Mouse (Mus musculus): ENCODE measurements around the gene Stxbp4.

The Stxbp4 gene

GRCm38 (mm10) chr11:90650231-90650885 is 12.5 kb upstream of the Stxbp4 start:
- no peak for DNase-seq (ENCODE audit: low spot score in 2 of 2)

- DNase-seq (ENCODE audit: low spot score in 2 of 2): peak; percentile 47 to 48
These were observed 11.9 kb upstream of the Stxbp4 start for GRCm38 (mm10) chr11:90649777-90650176.

- peak; percentile 54 to 56 for DNase-seq (ENCODE audit: low spot score in 2 of 2)
These were observed 487 bp upstream of the Stxbp4 start for GRCm38 (mm10) chr11:90638312-90638830.

GRCm38 (mm10) chr11:90634661-90635060 is 3.2 kb downstream of the Stxbp4 start:
- no peak for DNase-seq (ENCODE audit: low spot score in 2 of 2)

- DNase-seq (ENCODE audit: low spot score in 2 of 2): no peak
These were observed 5.4 kb downstream of the Stxbp4 start for GRCm38 (mm10) chr11:90632480-90632879.

- no peak for DNase-seq (ENCODE audit: low spot score in 2 of 2)
These were observed 10.1 kb downstream of the Stxbp4 start for GRCm38 (mm10) chr11:90627751-90628150.

- DNase-seq (ENCODE audit: low spot score in 2 of 2): no peak
These were observed 12.7 kb downstream of the Stxbp4 start for GRCm38 (mm10) chr11:90625174-90625573.

GRCm38 (mm10) chr11:90623477-90623876 is 14.4 kb downstream of the Stxbp4 start:
- DNase-seq (ENCODE audit: low spot score in 2 of 2): peak in 1 of 2 experiments; percentile 66

- no peak for DNase-seq (ENCODE audit: low spot score in 2 of 2)
These were observed 15.4 kb downstream of the Stxbp4 start for GRCm38 (mm10) chr11:90622500-90622899.

GRCm38 (mm10) chr11:90622044-90622443 is 15.8 kb downstream of the Stxbp4 start:
- no peak for DNase-seq (ENCODE audit: low spot score in 2 of 2)

- DNase-seq (ENCODE audit: low spot score in 2 of 2): no peak
These were observed 21.5 kb downstream of the Stxbp4 start for GRCm38 (mm10) chr11:90616431-90616830.

GRCm38 (mm10) chr11:90614743-90615142 is 23.1 kb downstream of the Stxbp4 start:
- no peak for DNase-seq (ENCODE audit: low spot score in 2 of 2)

GRCm38 (mm10) chr11:90612118-90612517 is 25.8 kb downstream of the Stxbp4 start:
- DNase-seq (ENCODE audit: low spot score in 2 of 2): no peak

- DNase-seq (ENCODE audit: low spot score in 2 of 2): no peak
These were observed 34.8 kb downstream of the Stxbp4 start for GRCm38 (mm10) chr11:90603066-90603465.

- DNase-seq (ENCODE audit: low spot score in 2 of 2): no peak
These were observed 42.1 kb downstream of the Stxbp4 start for GRCm38 (mm10) chr11:90595826-90596225.

GRCm38 (mm10) chr11:90590996-90591395 is 46.9 kb downstream of the Stxbp4 start:
- DNase-seq (ENCODE audit: low spot score in 2 of 2): peak; percentile 40 to 61

- DNase-seq (ENCODE audit: low spot score in 2 of 2): no peak
These were observed 51.7 kb downstream of the Stxbp4 start for GRCm38 (mm10) chr11:90586203-90586602.

GRCm38 (mm10) chr11:90585754-90586153 is 52.1 kb downstream of the Stxbp4 start:
- DNase-seq (ENCODE audit: low spot score in 2 of 2): no peak

GRCm38 (mm10) chr11:90577057-90577780 is 60.7 kb downstream of the Stxbp4 start:
- DNase-seq (ENCODE audit: low spot score in 2 of 2): peak in 1 of 2 experiments; percentile 40

GRCm38 (mm10) chr11:90576282-90576972 is 61.5 kb downstream of the Stxbp4 start:
- DNase-seq (ENCODE audit: low spot score in 2 of 2): no peak

GRCm38 (mm10) chr11:90575491-90576048 is 62.3 kb downstream of the Stxbp4 start:
- no peak for DNase-seq (ENCODE audit: low spot score in 2 of 2)

GRCm38 (mm10) chr11:90570646-90571259 is 67.1 kb downstream of the Stxbp4 start:
- no peak for DNase-seq (ENCODE audit: low spot score in 2 of 2)
